Mouse (Mus musculus): ENCODE measurements at regions not wholly inside any gene's neighbourhood (a gene's known extent, or its start where the extent isn't known, plus 50 kb on each side); places are given as distances from the start of the nearest gene placed in this dataset.
A peak's percentile ranks its signal among the peaks of the same experiment; 100 is the strongest.

- Histone ChIP-seq H3K36me3 (ENCODE audit: insufficient read depth, low read length) (no peaks in the 10 kb centered on the region), H3K9me3 (replicated peaks; ENCODE audit: low read length) (no peaks in the 10 kb centered on the region), H3K4me3 (replicated peaks; ENCODE audit: low read depth, low read length) (no peak overlapping the region), H3K9ac (ENCODE audit: low read depth, low read length) (no peak overlapping the region), H3K4me2 (ENCODE audit: low read length) (no peak overlapping the region), H3K27me3 (ENCODE audit: insufficient read depth, low read length) (no peaks in the 10 kb centered on the region), H3K4me1 (replicated peaks; ENCODE audit: insufficient read depth, low read length) (no peaks in the 10 kb centered on the region), H3K27ac (no peak overlapping the region)
- ATAC-seq (replicated peaks; ENCODE audit: low FRiP score, low read depth) (no peak), DNase-seq (ENCODE audit: low spot score) (no peak)
- 76% methylated on average over 7 of the region's 7 CpGs for WGBS
- TF ChIP-seq CTCF (IDR thresholded peaks at IDR 0.05; ENCODE audit: low read depth) = no peak
These were observed 70.6 kb downstream of the Npy start for GRCm38 (mm10) chr6:49893113-49893512.

- no peak for TF ChIP-seq CTCF (IDR thresholded peaks at IDR 0.05; ENCODE audit: low read depth)
- Histone ChIP-seq H3K27me3 (ENCODE audit: insufficient read depth, low read length) (no peaks in the 10 kb centered on the region), H3K9ac (ENCODE audit: low read depth, low read length) (no peak overlapping the region), H3K4me3 (replicated peaks; ENCODE audit: low read depth, low read length) (no peak overlapping the region), H3K27ac (no peak overlapping the region), H3K36me3 (ENCODE audit: insufficient read depth, low read length) (no peaks in the 10 kb centered on the region), H3K9me3 (replicated peaks; ENCODE audit: low read length) (no peaks in the 10 kb centered on the region), H3K4me2 (ENCODE audit: low read length) (no peak overlapping the region), H3K4me1 (replicated peaks; ENCODE audit: insufficient read depth, low read length) (no peaks in the 10 kb centered on the region)
- 98% methylated on average over 3 of the region's 3 CpGs for WGBS
- DNase-seq (ENCODE audit: low spot score) (no peak), ATAC-seq (replicated peaks; ENCODE audit: low FRiP score, low read depth) (no peak)
These were observed 76.6 kb downstream of the Npy start for GRCm38 (mm10) chr6:49899146-49899545.

DNA sequence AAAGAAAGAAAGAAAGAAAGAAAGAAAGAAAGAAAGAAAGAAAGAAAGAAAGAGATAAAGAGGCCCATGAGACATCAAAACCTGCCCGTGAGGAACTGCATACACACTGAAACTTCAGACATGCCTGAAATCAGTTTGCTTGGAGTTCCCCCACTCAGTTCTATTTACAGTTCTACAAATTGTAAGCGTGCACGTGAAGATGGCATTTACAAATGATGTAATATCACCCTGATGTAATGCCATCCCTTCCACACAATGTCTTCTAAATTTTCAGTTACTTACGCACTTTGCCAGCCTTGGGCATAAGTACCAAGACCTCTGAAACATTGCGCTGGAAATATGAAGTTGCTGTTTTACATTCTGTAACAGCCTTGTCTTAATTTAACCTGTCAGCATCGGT, 79.0 kb downstream of the Npy start:
- Histone ChIP-seq H3K9ac (ENCODE audit: low read depth, low read length) (no peak overlapping the region), H3K4me3 (replicated peaks; ENCODE audit: low read depth, low read length) (no peak overlapping the region), H3K27ac (no peak overlapping the region), H3K9me3 (replicated peaks; ENCODE audit: low read length) (no peaks in the 10 kb centered on the region), H3K27me3 (ENCODE audit: insufficient read depth, low read length) (no peaks in the 10 kb centered on the region), H3K36me3 (ENCODE audit: insufficient read depth, low read length) (no peaks in the 10 kb centered on the region), H3K4me1 (replicated peaks; ENCODE audit: insufficient read depth, low read length) (no peaks in the 10 kb centered on the region), H3K4me2 (ENCODE audit: low read length) (no peak overlapping the region)
- TF ChIP-seq CTCF (IDR thresholded peaks at IDR 0.05; ENCODE audit: low read depth) = no peak
- DNase-seq (ENCODE audit: low spot score) (no peak), ATAC-seq (replicated peaks; ENCODE audit: low FRiP score, low read depth) (no peak)
- WGBS = 45% methylated on average over 6 of the region's 6 CpGs

DNA sequence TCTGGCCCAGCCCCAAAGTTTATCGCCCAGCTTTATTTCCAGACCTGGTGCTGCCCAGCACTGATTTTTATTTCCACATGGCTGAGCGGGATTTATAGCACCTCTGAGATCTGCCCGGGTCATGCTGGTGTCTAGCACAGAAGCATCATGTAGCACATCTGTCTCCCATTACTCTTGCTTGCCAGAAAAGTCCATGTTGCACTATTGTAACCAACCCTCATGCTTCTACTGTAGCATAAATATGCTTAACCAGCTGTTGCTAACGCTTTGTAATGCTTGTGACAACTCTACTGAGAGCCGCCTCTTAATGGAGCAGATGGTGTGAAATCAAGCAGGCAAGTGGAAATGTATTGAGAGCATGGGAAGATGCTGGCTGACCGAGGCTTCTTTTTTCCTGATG, 81.5 kb downstream of the Npy start:
- Histone ChIP-seq H3K27ac (no peak overlapping the region), H3K4me2 (ENCODE audit: low read length) (no peak overlapping the region), H3K36me3 (ENCODE audit: insufficient read depth, low read length) (no peaks in the 10 kb centered on the region), H3K9ac (ENCODE audit: low read depth, low read length) (no peak overlapping the region), H3K4me3 (replicated peaks; ENCODE audit: low read depth, low read length) (no peak overlapping the region), H3K9me3 (replicated peaks; ENCODE audit: low read length) (no peaks in the 10 kb centered on the region), H3K27me3 (ENCODE audit: insufficient read depth, low read length) (no peaks in the 10 kb centered on the region), H3K4me1 (replicated peaks; ENCODE audit: insufficient read depth, low read length) (no peaks in the 10 kb centered on the region)
- 37% methylated on average over 6 of the region's 6 CpGs for WGBS
- DNase-seq (ENCODE audit: low spot score) (peak; percentile 75), ATAC-seq (replicated peaks; ENCODE audit: low FRiP score, low read depth) (no peak)
- no peak for TF ChIP-seq CTCF (IDR thresholded peaks at IDR 0.05; ENCODE audit: low read depth)

- no peak for ATAC-seq (replicated peaks; ENCODE audit: low FRiP score, low read depth)
These were observed 83.9 kb downstream of the Npy start for GRCm38 (mm10) chr6:49906456-49906855.

GRCm38 (mm10) chr6:49919089-49919812, 96.7 kb downstream of the Npy start:
- Histone ChIP-seq H3K4me1 (replicated peaks; ENCODE audit: insufficient read depth, low read length) (no peaks in the 10 kb centered on the region), H3K4me2 (ENCODE audit: low read length) (no peak overlapping the region), H3K36me3 (ENCODE audit: insufficient read depth, low read length) (no peaks in the 10 kb centered on the region), H3K27me3 (ENCODE audit: insufficient read depth, low read length) (no peaks in the 10 kb centered on the region), H3K4me3 (replicated peaks; ENCODE audit: low read depth, low read length) (no peak overlapping the region), H3K9ac (ENCODE audit: low read depth, low read length) (no peak overlapping the region), H3K27ac (no peak overlapping the region), H3K9me3 (replicated peaks; ENCODE audit: low read length) (no peaks in the 10 kb centered on the region)
- peak; percentile 79 for TF ChIP-seq CTCF (IDR thresholded peaks at IDR 0.05; ENCODE audit: low read depth)
- ATAC-seq (replicated peaks; ENCODE audit: low FRiP score, low read depth) (0 out of 2 replicates have a peak, but pooled peaks have one; percentile 25), DNase-seq (ENCODE audit: low spot score) (peak; percentile 86)
- WGBS = 27% methylated on average over 7 of the region's 7 CpGs

More at GRCm38 (mm10) chr6:49906456-49906855, 83.9 kb downstream of the Npy start:
- Histone ChIP-seq H3K4me3 (replicated peaks; ENCODE audit: low read depth, low read length) (no peak overlapping the region), H3K9ac (ENCODE audit: low read depth, low read length) (no peak overlapping the region), H3K27ac (no peak overlapping the region), H3K4me2 (ENCODE audit: low read length) (no peak overlapping the region), H3K4me1 (replicated peaks; ENCODE audit: insufficient read depth, low read length) (no peaks in the 10 kb centered on the region), H3K27me3 (ENCODE audit: insufficient read depth, low read length) (no peaks in the 10 kb centered on the region), H3K36me3 (ENCODE audit: insufficient read depth, low read length) (no peaks in the 10 kb centered on the region), H3K9me3 (replicated peaks; ENCODE audit: low read length) (no peaks in the 10 kb centered on the region)
- no peak for DNase-seq (ENCODE audit: low spot score)
- TF ChIP-seq CTCF (IDR thresholded peaks at IDR 0.05; ENCODE audit: low read depth) = no peak
- 81% methylated on average over 2 of the region's 2 CpGs for WGBS

DNA sequence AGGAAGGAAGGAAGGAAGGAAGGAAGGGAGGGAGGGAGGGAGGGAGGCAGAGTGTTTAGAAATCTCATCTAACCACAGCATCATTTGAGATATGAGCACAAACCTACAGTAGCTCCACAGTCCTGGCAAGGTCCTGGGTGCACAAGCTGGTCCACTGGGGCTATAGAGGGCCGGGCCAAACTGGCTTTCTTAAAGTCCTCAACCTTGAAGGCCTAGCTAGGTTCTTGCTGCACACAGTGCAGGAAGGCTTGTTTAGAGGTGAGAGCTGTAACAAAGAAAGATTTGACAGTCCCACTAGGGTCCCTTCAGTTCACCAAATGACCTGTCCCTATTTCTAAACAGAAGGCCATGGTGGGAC, 97.3 kb downstream of the Npy start:
- no peak for ATAC-seq (replicated peaks; ENCODE audit: low FRiP score, low read depth)

More for the DNA sequence above, 97.3 kb downstream of the Npy start:
- no peak for TF ChIP-seq CTCF (IDR thresholded peaks at IDR 0.05; ENCODE audit: low read depth)
- no peaks in the 10 kb centered on the region for H3K36me3 ChIP-seq (ENCODE audit: insufficient read depth, low read length)
- H3K4me2 ChIP-seq (ENCODE audit: low read length) = no peak overlapping the region
- H3K27me3 ChIP-seq (ENCODE audit: insufficient read depth, low read length) = no peaks in the 10 kb centered on the region
- H3K4me3 ChIP-seq (replicated peaks; ENCODE audit: low read depth, low read length) = no peak overlapping the region
- H3K4me1 ChIP-seq (replicated peaks; ENCODE audit: insufficient read depth, low read length) = no peaks in the 10 kb centered on the region
- no peak overlapping the region for H3K27ac ChIP-seq
- no peaks in the 10 kb centered on the region for H3K9me3 ChIP-seq (replicated peaks; ENCODE audit: low read length)
- DNase-seq (ENCODE audit: low spot score) = no peak
- H3K9ac ChIP-seq (ENCODE audit: low read depth, low read length) = no peak overlapping the region
- WGBS = 65% methylated on average over 1 of the region's 1 CpGs

Measured in kidney, postnatal 0 days (tissue).